Mouse (Mus musculus) cortical plate, adult 2 months (tissue): ENCODE measurements around the gene Fbxo42.

Experiments
- CTCF ChIP-seq: fragments of 200-500 bp; IDR thresholded peaks from 2 replicates; pipeline ENCODE4 v1.5.1; 2011; ENCODE audit warnings: mild to moderate bottlenecking, control low read depth, low read length; ENCODE audit not compliant: insufficient read depth; ENCODE audit errors: extremely low read depth
- POLR2A ChIP-seq: fragments of 200-500 bp; IDR thresholded peaks from 2 replicates; pipeline ENCODE4 v1.6.1; 2011; ENCODE audit warnings: mild to moderate bottlenecking, low read length, control low read depth; ENCODE audit not compliant: insufficient read depth; ENCODE audit errors: extremely low read depth

- TF ChIP-seq CTCF (no peak), POLR2A (no peak)
Observed at GRCm38 (mm10) chr4:141252641-141253040, 104.9 kb downstream of the Fbxo42 start.
